Mouse (Mus musculus): Measurements from ENCODE around the gene Astn1. TPM values are rescaled to one million over a fixed set of nuclear protein-coding genes. Genes with fewer than 3 reads are reported as not detected.

Astn1 gene
- polyA plus RNA-seq, 1 experiment from 2014 or later: 1.0 TPM

- no peaks in the 10 kb centered on the region for H3K9me3 ChIP-seq (ENCODE audit: control insufficient read depth, low read length)
- H3K9ac ChIP-seq (ENCODE audit: low read length): peak within 1 kb of the TSS; percentile 34; the same call in 1 of the 2 replicates
- peak; percentile 86 for ATAC-seq (ENCODE audit: insufficient number of reproducible peaks, insufficient read depth, low FRiP score, low read depth)
- H3K36me3 ChIP-seq (ENCODE audit: control insufficient read depth, insufficient read depth, low read length): no peaks in the 10 kb centered on the region
- H3K4me1 ChIP-seq (ENCODE audit: control insufficient read depth in 2 of 2, insufficient read depth in 2 of 2, low read length in 2 of 2): peaks cover 2 to 5% of the 10 kb centered on the region in 2 experiments; a peak in 1 of 4 replicates
- H3K27ac ChIP-seq (replicated peaks in 1 of 2; ENCODE audit: control insufficient read depth in 1 of 2, insufficient read depth in 1 of 2, low read depth in 2 of 2, low read length in 2 of 2): no peak within 1 kb of the TSS
- H3K4me2 ChIP-seq (ENCODE audit: low read length): peak within 1 kb of the TSS; percentile 90
- H3K4me3 ChIP-seq (ENCODE audit: control insufficient read depth in 1 of 2, insufficient read depth in 1 of 2, low read depth in 1 of 2, low read length in 2 of 2): peak within 1 kb of the TSS; percentile 56 to 58
- WGBS: under 1% methylated on average over 24 of the region's 30 CpGs
- peaks cover 52% of the 10 kb centered on the region for H3K27me3 ChIP-seq (ENCODE audit: control insufficient read depth, insufficient read depth, low read length)
Observed at GRCm38 (mm10) chr1:158356051-158356461, 6.0 kb upstream of the Astn1 start, which contains the start of gene Brinp2. Gene Brinp2 (minus strand): TSS chr1:158356326.

DNA sequence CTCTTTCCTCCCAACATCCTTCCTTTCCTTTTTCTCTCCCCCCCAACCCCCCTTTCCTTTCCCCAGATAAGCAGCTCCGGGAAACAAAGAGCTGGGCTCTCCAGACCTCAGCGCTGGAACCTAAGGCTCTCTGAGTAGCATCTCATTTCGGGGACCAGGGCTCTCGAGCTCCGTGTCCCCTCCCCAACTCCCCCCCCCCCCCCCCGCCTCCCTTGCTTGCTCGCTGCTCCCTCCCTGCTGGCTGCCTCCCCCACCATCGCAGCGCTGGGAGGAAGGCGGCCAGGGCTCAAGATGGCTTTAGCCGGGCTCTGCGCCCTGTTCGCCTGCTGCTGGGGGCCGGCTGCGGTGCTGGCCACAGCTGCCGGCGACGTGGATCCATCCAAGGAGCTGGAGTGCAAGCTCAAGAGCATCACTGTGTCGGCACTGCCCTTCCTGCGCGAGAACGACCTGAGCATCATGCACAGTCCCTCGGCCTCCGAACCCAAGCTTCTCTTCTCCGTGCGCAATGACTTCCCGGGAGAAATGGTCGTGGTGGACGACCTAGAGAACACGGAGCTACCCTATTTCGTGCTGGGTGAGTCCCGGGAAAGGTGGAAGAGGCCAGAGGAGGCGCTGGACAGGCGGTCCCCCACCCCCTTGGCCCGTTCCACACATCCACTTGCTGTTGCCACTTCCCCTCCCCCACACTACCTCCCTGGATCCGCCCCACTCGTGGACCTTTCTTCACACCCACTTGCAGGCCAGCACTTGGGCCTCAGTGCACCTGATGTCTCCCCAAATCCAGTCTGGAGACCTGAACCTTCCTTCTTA lies 424 bp downstream of the Astn1 start:
- Histone ChIP-seq H3K9me3 (ENCODE audit: control insufficient read depth, low read length) (no peaks in the 10 kb centered on the region), H3K27me3 (ENCODE audit: control insufficient read depth, insufficient read depth, low read length) (peaks cover 38% of the 10 kb centered on the region), H3K4me3 (ENCODE audit: control insufficient read depth in 1 of 2, insufficient read depth in 1 of 2, low read depth in 1 of 2, low read length in 2 of 2) (peak overlapping the region; percentile 33 to 35), H3K9ac (ENCODE audit: low read length) (0 out of 2 replicates have a peak overlapping the region, but pooled peaks have one; percentile 21), H3K4me1 (ENCODE audit: control insufficient read depth in 2 of 2, insufficient read depth in 2 of 2, low read length in 2 of 2) (peaks cover 3 to 6% of the 10 kb centered on the region in 2 experiments; a peak in 3 of 4 replicates), H3K4me2 (ENCODE audit: low read length) (peak overlapping the region; percentile 68), H3K27ac (replicated peaks in 1 of 2; ENCODE audit: control insufficient read depth in 1 of 2, insufficient read depth in 1 of 2, low read depth in 2 of 2, low read length in 2 of 2) (no peak overlapping the region), H3K36me3 (ENCODE audit: control insufficient read depth, insufficient read depth, low read length) (no peaks in the 10 kb centered on the region)
- 2% methylated on average over 34 of the region's 37 CpGs for WGBS
- no peak for ATAC-seq (ENCODE audit: insufficient number of reproducible peaks, insufficient read depth, low FRiP score, low read depth)

DNA sequence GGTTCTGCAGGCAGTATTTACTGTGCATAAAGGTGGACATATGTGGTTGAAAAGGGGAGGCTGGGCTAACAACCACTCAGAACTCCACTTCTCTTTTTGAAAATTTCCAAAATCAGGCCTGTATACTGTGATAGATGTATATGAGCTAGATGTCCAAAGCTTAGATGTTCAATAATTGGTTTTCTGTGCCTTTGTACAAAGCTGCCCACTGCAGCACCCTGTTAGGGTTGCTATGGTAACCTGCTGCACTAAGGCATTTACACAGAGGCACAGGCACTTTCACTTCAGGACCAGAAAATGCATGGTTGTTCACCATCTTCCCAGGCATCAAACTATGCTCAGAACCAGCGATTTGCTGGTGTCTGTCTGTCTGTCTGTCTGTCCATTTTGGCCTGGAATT lies 2.4 kb downstream of the Astn1 start:
- no peak overlapping the region for H3K9ac ChIP-seq (ENCODE audit: low read length)
- 46% methylated on average over 1 of the region's 1 CpGs for whole genome bisulfite sequencing

GRCm38 (mm10) chr1:158382277-158382676 lies 20.2 kb downstream of the Astn1 start:
- H3K36me3 ChIP-seq (ENCODE audit: control insufficient read depth, insufficient read depth, low read length): no peaks in the 10 kb centered on the region
- WGBS: 74% methylated on average over 6 of the region's 6 CpGs
- H3K4me2 ChIP-seq (ENCODE audit: low read length): no peak overlapping the region
- H3K27ac ChIP-seq (replicated peaks in 1 of 2; ENCODE audit: control insufficient read depth in 1 of 2, insufficient read depth in 1 of 2, low read depth in 2 of 2, low read length in 2 of 2): no peak overlapping the region
- no peaks in the 10 kb centered on the region for H3K27me3 ChIP-seq (ENCODE audit: control insufficient read depth, insufficient read depth, low read length)
- no peak overlapping the region for H3K9ac ChIP-seq (ENCODE audit: low read length)
- no peaks in the 10 kb centered on the region for H3K4me1 ChIP-seq (ENCODE audit: control insufficient read depth in 2 of 2, insufficient read depth in 2 of 2, low read length in 2 of 2)
- ATAC-seq (ENCODE audit: insufficient number of reproducible peaks, insufficient read depth, low FRiP score, low read depth): no peak
- no peak overlapping the region for H3K4me3 ChIP-seq (ENCODE audit: control insufficient read depth in 1 of 2, insufficient read depth in 1 of 2, low read depth in 1 of 2, low read length in 2 of 2)
- no peaks in the 10 kb centered on the region for H3K9me3 ChIP-seq (ENCODE audit: control insufficient read depth, low read length)

More for the DNA sequence above, 2.4 kb downstream of the Astn1 start:
- Histone ChIP-seq H3K27me3 (ENCODE audit: control insufficient read depth, insufficient read depth, low read length) (peaks cover 30% of the 10 kb centered on the region), H3K9me3 (ENCODE audit: control insufficient read depth, low read length) (no peaks in the 10 kb centered on the region), H3K4me1 (ENCODE audit: control insufficient read depth in 2 of 2, insufficient read depth in 2 of 2, low read length in 2 of 2) (peaks cover 3 to 6% of the 10 kb centered on the region in 2 experiments; a peak in 3 of 4 replicates), H3K36me3 (ENCODE audit: control insufficient read depth, insufficient read depth, low read length) (no peaks in the 10 kb centered on the region), H3K4me3 (ENCODE audit: control insufficient read depth in 1 of 2, insufficient read depth in 1 of 2, low read depth in 1 of 2, low read length in 2 of 2) (no peak overlapping the region), H3K4me2 (ENCODE audit: low read length) (no peak overlapping the region), H3K27ac (replicated peaks in 1 of 2; ENCODE audit: control insufficient read depth in 1 of 2, insufficient read depth in 1 of 2, low read depth in 2 of 2, low read length in 2 of 2) (no peak overlapping the region)
- ATAC-seq (ENCODE audit: insufficient number of reproducible peaks, insufficient read depth, low FRiP score, low read depth): no peak

- no peaks in the 10 kb centered on the region for H3K36me3 ChIP-seq (ENCODE audit: control insufficient read depth, insufficient read depth, low read length)
Observed at GRCm38 (mm10) chr1:158383210-158383609, 21.1 kb downstream of the Astn1 start.

GRCm38 (mm10) chr1:158385311-158385710 lies 23.2 kb downstream of the Astn1 start:
- no peak overlapping the region for H3K4me2 ChIP-seq (ENCODE audit: low read length)
- no peaks in the 10 kb centered on the region for H3K36me3 ChIP-seq (ENCODE audit: control insufficient read depth, insufficient read depth, low read length)
- 91% methylated on average over 2 of the region's 2 CpGs for WGBS
- ATAC-seq (ENCODE audit: insufficient number of reproducible peaks, insufficient read depth, low FRiP score, low read depth): no peak
- H3K4me1 ChIP-seq (ENCODE audit: control insufficient read depth in 2 of 2, insufficient read depth in 2 of 2, low read length in 2 of 2): no peaks in the 10 kb centered on the region
- no peak overlapping the region for H3K9ac ChIP-seq (ENCODE audit: low read length)
- no peaks in the 10 kb centered on the region for H3K27me3 ChIP-seq (ENCODE audit: control insufficient read depth, insufficient read depth, low read length)
- no peaks in the 10 kb centered on the region for H3K9me3 ChIP-seq (ENCODE audit: control insufficient read depth, low read length)
- no peak overlapping the region for H3K27ac ChIP-seq (replicated peaks in 1 of 2; ENCODE audit: control insufficient read depth in 1 of 2, insufficient read depth in 1 of 2, low read depth in 2 of 2, low read length in 2 of 2)
- H3K4me3 ChIP-seq (ENCODE audit: control insufficient read depth in 1 of 2, insufficient read depth in 1 of 2, low read depth in 1 of 2, low read length in 2 of 2): no peak overlapping the region

More at GRCm38 (mm10) chr1:158383210-158383609, 21.1 kb downstream of the Astn1 start:
- no peak overlapping the region for H3K4me3 ChIP-seq (ENCODE audit: control insufficient read depth in 1 of 2, insufficient read depth in 1 of 2, low read depth in 1 of 2, low read length in 2 of 2)
- H3K27me3 ChIP-seq (ENCODE audit: control insufficient read depth, insufficient read depth, low read length): no peaks in the 10 kb centered on the region
- H3K9ac ChIP-seq (ENCODE audit: low read length): no peak overlapping the region
- ATAC-seq (ENCODE audit: insufficient number of reproducible peaks, insufficient read depth, low FRiP score, low read depth): no peak
- WGBS: 74% methylated on average over 3 of the region's 3 CpGs
- H3K4me2 ChIP-seq (ENCODE audit: low read length): no peak overlapping the region
- H3K27ac ChIP-seq (replicated peaks in 1 of 2; ENCODE audit: control insufficient read depth in 1 of 2, insufficient read depth in 1 of 2, low read depth in 2 of 2, low read length in 2 of 2): no peak overlapping the region
- no peaks in the 10 kb centered on the region for H3K4me1 ChIP-seq (ENCODE audit: control insufficient read depth in 2 of 2, insufficient read depth in 2 of 2, low read length in 2 of 2)
- H3K9me3 ChIP-seq (ENCODE audit: control insufficient read depth, low read length): no peaks in the 10 kb centered on the region

GRCm38 (mm10) chr1:158386781-158387180 lies 24.7 kb downstream of the Astn1 start:
- H3K4me1 ChIP-seq (ENCODE audit: control insufficient read depth in 2 of 2, insufficient read depth in 2 of 2, low read length in 2 of 2): no peaks in the 10 kb centered on the region
- H3K9ac ChIP-seq (ENCODE audit: low read length): no peak overlapping the region
- no peak overlapping the region for H3K27ac ChIP-seq (replicated peaks in 1 of 2; ENCODE audit: control insufficient read depth in 1 of 2, insufficient read depth in 1 of 2, low read depth in 2 of 2, low read length in 2 of 2)
- no peak overlapping the region for H3K4me3 ChIP-seq (ENCODE audit: control insufficient read depth in 1 of 2, insufficient read depth in 1 of 2, low read depth in 1 of 2, low read length in 2 of 2)
- ATAC-seq (ENCODE audit: insufficient number of reproducible peaks, insufficient read depth, low FRiP score, low read depth): no peak
- H3K27me3 ChIP-seq (ENCODE audit: control insufficient read depth, insufficient read depth, low read length): no peaks in the 10 kb centered on the region
- WGBS: 47% methylated on average over 3 of the region's 3 CpGs
- no peaks in the 10 kb centered on the region for H3K36me3 ChIP-seq (ENCODE audit: control insufficient read depth, insufficient read depth, low read length)
- H3K4me2 ChIP-seq (ENCODE audit: low read length): no peak overlapping the region
- no peaks in the 10 kb centered on the region for H3K9me3 ChIP-seq (ENCODE audit: control insufficient read depth, low read length)

All from heart, embryonic 14.5 days (tissue).